Mouse (Mus musculus) common myeloid progenitor, adult 5-6 weeks (primary cell): ENCODE measurements around the gene Gdf1. TPM values are rescaled to one million over a fixed set of nuclear protein-coding genes. Genes with fewer than 3 reads are reported as not detected.

ENCODE experiments used
- ATAC-seq: replicated peaks from 2 replicates; pipeline ENCODE4 v1.8.0; 2016; ENCODE audit warnings: low read depth, mild to moderate bottlenecking, moderate TSS enrichment, inconsistent platforms; ENCODE audit not compliant: poor library complexity, severe bottlenecking
- total RNA-seq: library from RNA; stranded (forward); fragments of 200-1000, 187-1606 nt; gene quantifications from 2 replicates; pipeline ENCODE4 v1.2.3, GENCODE M21; 2017

The Gdf1 gene
- total RNA-seq, 1 experiment from 2014 or later, result not detected

DNA sequence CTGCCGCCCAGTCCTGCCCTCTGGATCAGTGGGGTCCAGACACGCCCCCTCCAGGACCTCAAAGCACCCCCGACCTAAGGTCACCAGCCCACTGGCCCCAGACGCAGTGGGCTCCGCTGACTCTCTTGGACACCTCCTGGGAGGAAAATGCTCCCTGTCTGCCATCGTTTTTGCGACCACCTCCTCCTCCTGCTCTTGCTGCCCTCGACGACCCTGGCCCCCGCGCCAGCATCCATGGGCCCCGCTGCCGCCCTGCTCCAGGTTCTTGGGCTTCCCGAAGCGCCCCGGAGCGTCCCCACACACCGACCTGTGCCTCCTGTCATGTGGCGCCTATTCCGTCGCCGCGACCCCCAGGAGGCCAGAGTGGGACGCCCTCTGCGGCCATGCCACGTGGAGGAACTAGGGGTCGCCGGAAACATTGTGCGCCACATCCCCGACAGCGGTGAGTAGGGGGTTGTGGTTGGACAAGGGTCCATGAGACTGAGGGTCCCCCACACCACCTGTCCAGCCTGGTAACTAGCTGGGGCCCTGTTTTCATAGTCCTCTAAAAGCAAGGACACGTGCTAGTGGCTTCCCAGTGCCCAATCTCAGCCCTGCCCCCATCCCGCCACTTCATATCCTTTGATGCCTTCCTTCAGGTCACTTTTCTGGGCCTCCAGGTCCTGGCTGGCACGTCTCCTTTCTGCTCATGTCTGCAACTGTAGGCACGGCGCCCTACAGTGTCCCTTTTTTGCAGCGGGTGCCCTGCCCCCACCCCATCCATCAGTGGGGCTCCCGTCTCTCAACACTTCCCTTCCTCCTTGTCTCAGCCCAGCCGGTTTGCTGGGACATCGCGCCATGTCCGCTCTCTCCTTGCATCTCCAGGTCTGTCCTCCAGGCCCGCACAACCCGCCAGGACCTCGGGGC lies 471 bp downstream of the Gdf1 start:
- peak; percentile 9; the same call in 1 of the 2 replicates for ATAC-seq

DNA sequence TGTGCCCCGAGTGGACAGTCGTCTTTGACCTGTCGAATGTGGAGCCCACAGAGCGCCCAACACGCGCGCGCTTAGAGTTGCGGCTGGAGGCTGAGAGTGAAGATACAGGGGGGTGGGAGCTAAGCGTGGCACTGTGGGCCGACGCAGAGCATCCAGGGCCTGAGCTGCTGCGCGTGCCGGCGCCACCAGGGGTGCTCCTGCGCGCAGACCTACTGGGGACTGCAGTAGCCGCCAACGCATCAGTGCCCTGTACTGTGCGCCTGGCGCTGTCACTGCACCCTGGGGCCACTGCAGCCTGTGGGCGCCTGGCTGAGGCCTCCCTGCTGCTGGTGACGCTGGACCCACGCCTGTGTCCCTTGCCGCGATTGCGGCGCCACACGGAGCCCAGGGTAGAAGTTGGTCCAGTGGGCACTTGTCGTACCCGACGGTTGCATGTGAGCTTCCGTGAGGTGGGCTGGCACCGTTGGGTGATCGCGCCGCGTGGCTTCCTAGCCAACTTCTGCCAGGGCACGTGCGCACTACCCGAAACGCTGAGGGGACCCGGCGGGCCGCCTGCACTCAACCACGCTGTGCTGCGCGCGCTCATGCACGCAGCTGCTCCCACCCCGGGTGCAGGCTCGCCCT lies 1.2 kb downstream of the Gdf1 start:
- ATAC-seq, result peak; percentile 37; the same call in 1 of the 2 replicates

DNA sequence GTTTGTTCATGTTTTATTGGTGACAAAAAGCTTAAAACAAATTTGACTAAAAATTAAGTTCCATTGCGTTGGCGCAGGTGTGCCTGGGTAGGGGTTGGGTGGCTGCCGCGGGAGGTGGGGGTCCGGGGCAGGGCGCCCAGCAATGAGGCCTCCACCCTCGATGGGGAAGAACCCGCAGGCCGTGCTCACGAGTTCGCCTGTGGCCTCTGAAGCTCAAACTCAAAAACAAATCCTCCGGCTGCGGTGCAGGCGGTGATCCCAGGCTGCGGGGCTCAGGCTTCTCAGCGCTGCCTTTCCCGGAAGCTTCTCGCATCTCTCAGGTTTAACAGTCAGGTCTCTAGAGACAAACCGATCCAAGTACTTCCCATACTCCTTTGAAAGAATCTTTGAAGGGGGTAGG lies 1.9 kb downstream of the Gdf1 start:
- no peak for ATAC-seq

DNA sequence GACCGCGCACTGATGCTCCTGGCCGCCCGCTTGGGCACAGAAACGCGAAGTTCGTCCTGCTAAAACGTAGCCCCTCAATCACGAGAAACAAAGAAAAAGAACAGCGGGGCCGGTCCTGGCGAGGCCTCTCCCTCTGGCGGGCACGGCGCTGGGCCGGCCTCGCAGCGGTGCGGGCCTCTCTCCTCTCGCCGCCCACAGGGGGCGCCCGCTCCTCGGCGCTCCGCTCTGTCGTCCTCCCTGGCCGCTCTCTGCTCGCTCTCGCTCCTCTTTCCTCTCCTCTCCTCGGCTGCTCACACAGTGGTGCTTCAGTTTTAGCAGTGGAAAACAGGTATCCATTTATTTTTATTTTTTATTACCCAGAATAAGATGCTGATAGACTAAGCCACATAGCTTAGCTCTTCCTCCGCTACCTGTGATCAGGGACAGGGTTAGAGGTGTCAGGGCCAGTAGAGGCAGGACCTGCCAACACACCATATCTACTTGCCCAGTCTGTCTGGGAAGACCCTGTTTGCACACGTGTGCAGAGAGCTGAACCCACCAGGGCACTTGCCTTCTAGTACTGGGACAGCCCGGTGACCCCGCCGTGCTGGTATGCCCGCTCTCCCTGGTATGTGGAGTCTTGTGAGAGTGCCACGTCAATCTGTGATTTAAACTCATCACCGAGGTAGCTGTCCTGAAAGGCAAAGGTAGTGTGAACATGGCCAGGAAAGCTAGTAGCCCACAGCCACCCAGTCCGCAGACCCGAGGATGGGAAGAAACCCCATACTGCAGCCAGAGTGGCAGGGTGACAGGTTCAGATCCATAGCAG lies 2.7 kb downstream of the Gdf1 start:
- ATAC-seq, result no peak

DNA sequence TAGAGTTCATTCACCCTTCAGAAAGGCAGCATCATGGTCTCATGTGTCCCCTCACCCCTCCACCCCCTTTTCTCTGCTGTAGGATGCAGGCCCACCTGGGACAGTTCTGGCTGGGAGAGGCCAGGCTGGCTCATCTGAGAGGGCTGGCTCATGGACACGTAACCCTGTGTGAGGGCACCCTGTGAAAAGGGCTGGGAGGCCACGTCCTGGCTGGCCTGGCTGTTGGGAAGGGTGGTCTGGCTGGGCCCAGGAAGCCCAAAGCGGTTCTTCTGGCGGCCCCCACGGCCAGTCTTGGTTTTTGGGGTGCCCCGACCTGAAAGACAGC lies 3.2 kb downstream of the Gdf1 start:
- ATAC-seq, result no peak

DNA sequence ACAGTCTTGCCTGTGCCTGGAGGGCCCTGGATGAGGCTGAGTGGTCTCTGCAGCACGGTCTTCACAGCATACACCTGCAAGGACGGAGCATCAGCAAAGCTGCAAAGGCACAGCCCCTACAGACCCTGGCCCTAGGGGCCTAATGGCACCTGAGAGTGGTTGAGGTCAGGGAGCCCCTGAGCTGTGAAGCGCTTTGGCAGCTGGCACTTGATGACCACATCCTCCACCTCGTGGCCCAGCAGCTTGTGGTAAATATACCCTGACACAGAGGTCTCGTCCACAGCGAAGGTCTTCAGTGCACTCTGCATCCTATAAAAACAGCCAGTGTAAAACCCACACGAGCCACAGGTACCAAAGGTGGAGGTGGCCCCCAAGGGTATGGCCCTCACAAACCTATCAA lies 9.3 kb downstream of the Gdf1 start:
- no peak for ATAC-seq

DNA sequence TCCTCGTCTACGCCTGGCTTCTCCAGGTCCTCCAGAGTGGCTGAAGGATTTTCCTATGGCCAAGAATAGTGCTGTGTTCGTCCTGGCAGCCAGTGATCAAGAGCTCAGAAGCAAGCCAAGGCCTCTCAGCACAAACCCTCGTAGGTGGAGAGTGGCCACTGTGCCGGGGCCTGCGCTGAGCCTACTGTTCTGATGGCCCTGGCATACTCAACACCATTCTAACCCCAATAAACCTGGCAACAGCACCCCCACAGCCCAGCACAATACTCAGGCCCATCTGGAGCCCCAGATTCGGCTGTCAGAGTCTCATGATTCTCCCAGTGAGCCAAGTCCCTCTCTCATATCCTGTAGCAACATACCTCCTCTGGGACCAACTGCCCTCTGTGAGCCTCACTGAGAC lies 11.0 kb downstream of the Gdf1 start:
- no peak for ATAC-seq

DNA sequence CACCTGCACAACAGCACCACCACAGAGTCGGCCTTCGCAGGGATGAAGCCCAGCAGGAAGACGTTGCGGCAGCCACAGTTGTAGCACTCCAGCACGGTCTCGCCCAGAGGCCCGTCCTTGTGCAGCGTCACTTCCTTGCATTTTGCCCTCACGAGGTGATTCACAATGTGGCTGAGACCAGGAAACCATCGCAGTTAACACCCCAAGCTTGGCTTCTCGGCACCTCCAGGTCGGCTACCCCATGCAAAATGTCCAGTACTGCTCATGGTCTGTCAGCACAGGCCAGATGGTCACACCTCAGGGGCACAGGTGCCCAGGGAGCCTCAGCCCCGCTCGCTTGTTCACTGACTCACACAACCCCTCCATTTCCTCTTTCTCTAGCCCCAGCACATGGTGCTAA lies 12.4 kb downstream of the Gdf1 start:
- 0 out of 2 replicates have a peak, but pooled peaks have one; percentile 31 for ATAC-seq

DNA sequence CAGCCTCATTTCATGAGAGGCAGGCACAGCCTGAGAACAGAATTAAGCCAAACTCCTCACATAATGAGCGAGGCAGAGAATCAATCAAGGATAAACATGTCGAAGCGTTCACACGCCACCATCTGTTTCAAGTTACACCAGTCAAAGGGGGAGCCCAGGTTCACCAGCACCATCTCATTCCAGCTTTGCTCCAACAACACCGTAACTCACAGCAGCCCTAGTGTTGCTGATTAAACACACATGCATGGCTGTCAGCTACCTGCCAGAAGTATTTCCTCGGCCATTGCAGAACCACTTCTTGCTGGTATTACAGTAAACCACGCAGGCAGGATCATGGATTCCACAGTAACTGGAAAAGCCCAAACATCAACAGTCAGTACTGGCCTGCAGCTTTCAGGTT lies 13.5 kb downstream of the Gdf1 start:
- no peak for ATAC-seq

DNA sequence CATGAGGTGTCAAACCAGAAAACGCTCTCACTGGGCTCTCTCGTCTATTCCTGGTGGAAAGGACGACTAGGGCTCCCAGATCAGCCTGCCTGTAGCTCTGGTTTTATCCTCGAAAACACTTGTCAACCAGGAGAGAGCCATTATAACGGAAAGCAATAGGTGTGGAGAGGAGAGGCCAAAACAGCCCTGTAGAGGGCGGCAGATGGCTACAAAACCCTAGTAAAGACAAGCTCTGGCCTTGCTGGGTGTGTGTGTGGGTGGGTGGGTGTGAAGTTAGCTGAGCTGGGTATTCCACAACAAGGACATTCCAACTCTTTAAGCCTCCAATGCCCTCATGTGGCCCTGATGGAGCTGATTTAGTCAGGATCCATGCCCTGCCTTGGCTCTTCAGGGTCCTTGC lies 14.1 kb downstream of the Gdf1 start:
- ATAC-seq, result 0 out of 2 replicates have a peak, but pooled peaks have one; percentile 48

DNA sequence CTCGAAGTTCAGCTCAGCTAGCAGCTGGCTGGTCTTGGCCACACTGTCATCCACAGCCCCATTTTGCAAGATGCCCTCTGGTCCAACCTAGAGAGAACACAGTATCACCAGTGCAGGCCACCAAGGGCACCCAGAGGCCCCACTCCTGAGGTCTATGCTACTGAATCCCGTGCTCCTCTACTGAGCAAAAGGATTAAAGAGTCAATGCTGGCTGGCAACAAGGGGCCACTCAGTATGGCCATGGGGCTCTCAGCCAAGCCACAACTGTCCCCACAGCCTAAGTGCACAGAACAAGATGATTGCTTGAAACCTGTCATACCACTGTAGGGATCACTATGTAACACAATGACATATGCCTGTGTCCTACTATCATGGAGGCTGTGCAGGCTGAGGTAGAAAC lies 14.7 kb downstream of the Gdf1 start:
- no peak for ATAC-seq

DNA sequence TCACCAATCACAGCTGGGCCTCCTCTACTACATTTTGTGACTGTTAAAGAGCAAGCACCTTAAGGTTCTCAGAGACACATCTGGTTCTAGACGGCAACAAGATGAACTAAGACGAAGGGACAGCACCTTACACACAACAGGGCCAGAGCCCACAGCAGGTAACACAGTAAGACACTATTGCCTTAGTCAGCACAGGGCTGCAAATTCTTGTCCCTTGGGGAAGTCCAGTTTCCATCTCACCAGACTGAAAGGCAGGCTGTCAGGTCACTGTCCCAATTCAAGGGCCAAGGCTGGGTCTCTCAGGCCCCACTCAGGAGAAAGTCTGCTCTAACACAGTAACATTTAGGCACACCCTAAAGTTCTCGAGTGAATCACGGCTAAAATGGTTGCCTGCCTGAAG lies 17.8 kb downstream of the Gdf1 start:
- ATAC-seq, result no peak

DNA sequence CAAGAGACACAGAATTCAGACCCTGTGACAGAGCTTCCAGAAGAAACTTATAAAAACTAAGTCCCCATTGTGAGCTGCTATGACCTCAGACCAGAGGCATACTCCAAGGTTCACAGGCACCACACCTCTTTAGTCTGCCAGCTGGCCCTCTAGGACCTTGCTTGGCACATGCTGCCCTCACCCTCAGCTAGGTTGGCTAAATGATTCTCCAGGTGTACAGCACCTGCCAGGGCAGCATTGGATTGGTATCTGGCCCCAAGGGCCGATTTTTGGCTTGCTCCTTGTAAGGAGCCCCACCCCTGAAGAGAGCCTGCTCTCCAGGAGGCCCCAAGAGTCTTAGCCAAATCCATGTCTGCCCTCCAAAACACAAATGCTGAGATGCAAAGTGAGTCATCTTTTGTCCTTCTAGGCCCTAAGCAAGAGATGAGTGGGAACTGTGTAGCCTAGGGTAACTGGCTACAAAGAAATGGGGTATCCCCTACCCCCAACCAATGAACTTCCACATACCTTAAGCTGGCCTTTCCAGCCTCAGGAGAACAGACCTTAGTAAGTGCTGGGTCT lies 18.3 kb downstream of the Gdf1 start:
- no peak for ATAC-seq

DNA sequence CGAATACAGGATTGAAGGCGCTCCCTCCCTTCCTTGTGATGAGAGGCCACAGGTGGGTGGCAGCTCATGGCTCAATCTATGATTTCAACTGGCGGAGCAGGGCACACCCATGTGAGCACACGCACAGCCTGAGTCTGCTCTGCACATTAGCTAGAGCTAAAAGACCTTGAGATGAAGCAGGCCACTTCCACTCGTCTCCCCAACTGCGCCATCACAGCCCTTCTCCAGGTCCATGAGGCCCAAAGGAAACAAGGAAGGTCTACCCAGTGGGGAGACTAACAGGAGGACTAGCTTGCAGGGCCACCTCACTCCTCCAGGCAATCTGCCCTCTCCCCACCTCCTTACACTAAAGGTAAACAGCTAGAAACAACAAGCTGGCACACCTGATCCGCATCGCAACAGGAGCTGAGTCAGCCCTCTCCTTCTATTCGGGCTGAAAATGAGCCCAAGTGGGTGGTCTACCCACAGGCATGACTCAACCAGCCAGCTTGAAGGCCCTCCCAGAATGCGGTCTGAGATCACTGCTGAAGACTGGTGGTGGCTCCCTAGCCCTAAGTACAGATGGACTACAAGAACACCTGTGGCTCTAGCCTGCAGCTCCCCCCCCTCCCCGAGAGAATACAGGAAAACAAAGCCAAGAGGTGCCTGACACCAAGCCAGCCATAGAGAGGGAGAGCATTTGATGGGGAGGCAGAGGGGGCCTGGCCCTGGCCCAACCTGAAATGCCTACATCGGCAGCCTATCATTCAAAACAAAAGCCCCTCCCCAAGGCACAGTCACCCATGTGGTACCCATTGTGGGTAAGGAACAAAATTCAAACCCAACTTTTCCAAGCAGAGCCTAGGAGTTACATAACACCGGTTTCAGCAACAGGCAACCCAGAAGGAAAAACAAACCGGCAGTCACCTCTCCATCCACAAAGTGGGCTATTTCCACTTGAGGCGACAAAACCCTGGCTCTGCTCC lies 21.7 kb downstream of the Gdf1 start:
- ATAC-seq, result no peak

DNA sequence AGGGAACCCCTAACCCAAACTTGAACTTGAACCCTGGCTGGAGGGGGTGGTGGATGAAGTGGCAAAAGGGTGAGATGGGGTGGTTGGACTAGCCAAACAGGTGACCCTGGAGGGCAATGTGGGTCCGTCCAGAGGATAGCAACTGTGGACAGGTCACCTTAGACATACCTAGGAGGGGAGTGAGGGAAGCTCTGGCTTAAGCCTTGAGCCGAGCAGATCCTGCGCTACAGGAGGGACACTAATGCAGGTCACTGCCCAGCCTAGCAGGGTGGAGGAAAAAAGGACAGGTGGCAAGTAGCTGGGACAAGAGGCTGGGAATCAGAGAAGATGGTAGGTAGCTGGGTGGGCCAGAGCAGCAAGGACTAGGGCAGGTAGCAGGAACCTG lies 22.4 kb downstream of the Gdf1 start:
- no peak for ATAC-seq

DNA sequence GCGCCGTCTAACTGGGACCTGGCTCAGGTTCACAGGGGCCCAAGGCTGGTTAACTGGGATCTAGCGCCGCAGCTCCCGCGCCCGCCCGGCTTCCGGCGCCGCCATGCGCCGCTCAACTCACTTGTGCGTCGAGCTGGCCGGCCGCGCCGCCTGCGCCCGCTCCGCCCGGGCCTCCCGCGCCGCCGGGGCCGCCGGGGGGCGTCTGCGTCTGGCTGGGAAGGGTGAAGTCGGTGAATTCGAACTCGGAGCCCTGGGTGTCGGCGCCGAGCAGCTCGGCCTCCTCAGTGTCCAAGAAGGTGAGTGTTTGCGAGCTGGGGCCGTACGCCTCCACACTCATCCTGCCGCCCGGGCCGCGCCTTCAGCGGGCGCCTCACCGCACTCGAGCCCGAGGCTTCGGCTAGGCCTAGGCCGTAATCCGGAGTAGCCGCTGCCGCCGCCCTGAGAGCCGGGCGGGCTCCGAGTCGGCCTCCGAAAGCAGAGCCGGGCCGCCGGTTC lies 23.1 kb downstream of the Gdf1 start:
- ATAC-seq, result no peak

DNA sequence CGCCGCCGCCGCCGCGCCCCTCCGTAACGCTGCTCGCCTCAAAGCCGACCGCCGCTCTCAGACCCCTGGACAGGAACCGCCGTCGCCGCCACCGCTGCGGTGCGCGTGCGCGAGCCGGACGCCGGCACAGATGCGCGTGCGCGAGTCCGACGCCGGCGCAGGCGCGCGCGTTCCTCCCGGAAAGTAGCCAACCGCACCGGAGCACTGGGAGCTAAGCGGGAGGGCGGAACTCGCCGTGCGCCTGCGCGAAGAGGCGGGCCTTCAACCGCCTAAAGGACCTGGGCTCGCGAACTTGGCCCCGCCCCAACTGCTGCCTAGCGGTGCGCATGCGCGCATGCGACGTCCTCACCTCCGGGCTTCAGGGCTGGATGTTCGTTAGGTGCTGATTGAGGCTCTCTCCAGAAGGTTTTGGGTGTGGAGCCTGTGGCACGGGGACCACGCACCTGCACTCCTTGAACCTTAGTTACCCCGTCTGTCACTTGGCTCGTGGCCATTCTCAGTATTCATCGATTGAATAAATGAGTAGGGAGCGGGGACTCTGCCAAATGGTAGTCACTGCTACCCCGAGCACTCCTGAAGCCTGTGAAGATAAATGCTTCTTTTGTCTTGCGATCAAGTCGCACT lies 23.7 kb downstream of the Gdf1 start, which contains the start of gene Upf1:
TSS of gene Upf1 (minus strand) at position 85 of the 624 bp plus-strand sequence.
- ATAC-seq, result peak; percentile 84

DNA sequence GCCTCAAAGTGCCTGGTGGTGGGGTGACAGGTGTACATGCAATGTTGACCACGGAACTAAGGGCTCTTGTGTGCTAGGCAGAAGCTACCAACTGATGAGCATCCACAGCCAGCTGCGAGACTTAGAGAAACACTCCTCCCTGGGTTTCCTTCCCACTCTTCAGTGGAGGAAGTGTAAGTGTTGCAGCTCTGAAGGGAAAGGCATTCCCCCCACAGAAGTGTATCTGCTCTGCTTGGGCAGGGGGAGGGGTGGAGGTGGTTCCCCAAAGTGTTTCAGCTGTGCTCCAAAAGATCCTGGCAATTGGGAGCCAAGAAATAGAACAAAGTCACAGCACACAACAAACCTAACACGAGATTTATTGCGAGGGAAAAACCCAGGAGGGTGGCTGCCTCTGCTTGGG lies 24.4 kb downstream of the Gdf1 start:
- peak; percentile 43 for ATAC-seq

DNA sequence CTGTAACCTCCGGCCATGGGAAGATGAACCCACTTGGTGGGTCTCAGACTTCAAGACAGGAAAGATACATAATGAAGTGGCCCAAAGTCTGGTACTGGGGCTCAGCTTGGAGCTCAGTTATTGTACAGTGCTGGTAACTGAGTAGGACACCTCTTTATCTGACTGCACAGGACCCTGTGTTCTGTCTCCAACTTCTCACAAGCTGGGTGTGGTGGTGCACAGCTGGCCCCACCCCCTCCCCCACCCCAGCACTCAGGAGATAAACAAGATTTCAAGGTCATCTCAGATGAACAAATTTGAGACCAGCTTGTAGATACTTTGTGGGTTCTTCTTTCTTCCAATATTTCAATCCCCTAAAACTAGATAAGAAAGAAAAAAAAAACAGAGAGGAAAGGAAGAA lies 26.5 kb downstream of the Gdf1 start:
- no peak for ATAC-seq
